Mouse (Mus musculus): ENCODE measurements around the gene Trhde. TPM values are rescaled to one million over a fixed set of nuclear protein-coding genes. Genes with fewer than 3 reads are reported as not detected.

Gene Trhde
- polyA plus RNA-seq, 1 experiment, result 0.19 TPM

DNA sequence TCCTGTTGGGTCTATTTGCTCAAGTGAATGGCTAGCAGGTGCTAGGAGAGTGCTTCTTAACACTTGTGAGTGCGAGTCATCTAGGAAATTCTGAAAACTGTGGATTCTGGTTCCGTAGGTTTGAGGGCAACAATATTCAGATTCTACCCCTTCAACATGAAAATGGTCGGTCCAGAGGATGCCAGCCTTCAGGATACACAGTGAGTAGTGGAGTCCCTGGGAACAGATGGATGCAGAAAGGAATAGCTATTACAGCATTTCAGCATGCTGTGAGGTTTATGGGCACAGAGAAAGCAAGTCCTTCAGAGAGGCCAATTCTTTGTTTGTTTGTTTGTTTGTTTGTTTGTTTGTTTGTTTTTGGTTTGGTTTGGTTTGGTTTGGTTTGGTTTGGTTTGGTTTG lies 65.7 kb downstream of the Trhde start:
- Histone ChIP-seq H3K27ac (ENCODE audit: insufficient read depth, low read depth, low read length) (no peak overlapping the region), H3K27me3 (replicated peaks; ENCODE audit: control insufficient read depth, insufficient read depth, low read length) (no peaks in the 10 kb centered on the region), H3K4me3 (ENCODE audit: insufficient read depth, low read depth, low read length) (no peak overlapping the region), H3K36me3 (ENCODE audit: control insufficient read depth, insufficient read depth, low read length) (no peaks in the 10 kb centered on the region), H3K4me1 (ENCODE audit: control insufficient read depth, insufficient read depth, low read length) (no peaks in the 10 kb centered on the region)
- DNase-seq, result no peak
- 80% methylated on average over 3 of the region's 3 CpGs for WGBS
- TF ChIP-seq POLR2A (IDR thresholded peaks at IDR 0.05; ENCODE audit: low read depth, low read length) (no peak), CTCF (conservative IDR thresholded peaks at IDR 0.05; ENCODE audit: insufficient read depth, insufficient read length, low read depth, low read length) (no peak)

DNA sequence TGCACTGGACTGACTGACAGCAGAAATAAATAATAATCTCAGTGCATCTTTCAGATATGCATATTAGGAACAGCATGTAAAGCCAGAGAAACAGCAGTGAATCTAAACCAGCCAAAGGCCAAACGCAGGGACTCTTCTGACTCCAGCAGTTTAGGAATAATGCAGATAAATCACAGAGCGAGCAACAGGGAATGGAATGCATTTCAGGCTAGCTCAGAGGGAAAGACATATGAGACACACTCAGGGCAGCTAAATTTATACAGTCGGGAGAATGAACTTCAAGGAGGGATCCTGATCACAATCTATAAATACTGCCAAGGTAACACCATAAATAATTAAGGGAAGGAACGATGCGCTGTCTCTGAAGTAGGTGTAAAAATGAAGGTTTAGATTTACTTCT lies 66.4 kb downstream of the Trhde start:
- no peaks in the 10 kb centered on the region for H3K27me3 ChIP-seq (replicated peaks; ENCODE audit: control insufficient read depth, insufficient read depth, low read length)
- no peak overlapping the region for H3K27ac ChIP-seq (ENCODE audit: insufficient read depth, low read depth, low read length)
- no peak overlapping the region for H3K4me3 ChIP-seq (ENCODE audit: insufficient read depth, low read depth, low read length)
- no peaks in the 10 kb centered on the region for H3K4me1 ChIP-seq (ENCODE audit: control insufficient read depth, insufficient read depth, low read length)
- no peak for TF ChIP-seq POLR2A (IDR thresholded peaks at IDR 0.05; ENCODE audit: low read depth, low read length)
- 20% methylated on average over 5 of the region's 5 CpGs for WGBS
- no peaks in the 10 kb centered on the region for H3K36me3 ChIP-seq (ENCODE audit: control insufficient read depth, insufficient read depth, low read length)
- no peak for DNase-seq

DNA sequence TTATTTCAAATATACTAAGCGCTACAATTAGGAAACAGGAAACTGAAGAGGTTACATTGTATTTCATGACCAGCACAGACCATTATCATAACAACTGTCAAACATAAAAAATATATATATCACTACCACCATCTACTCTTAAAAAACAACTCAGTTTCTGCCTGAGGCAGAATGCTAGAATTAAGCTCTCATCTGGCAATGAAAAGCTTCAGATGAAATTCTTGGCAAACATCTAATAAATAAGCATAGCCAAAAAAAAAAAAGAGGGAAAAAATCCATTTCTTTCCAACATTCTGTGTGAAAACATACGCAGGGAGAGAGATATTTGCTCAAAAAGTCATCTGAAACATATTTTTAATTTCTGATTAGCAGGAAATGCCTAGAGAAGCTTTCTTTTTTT lies 67.0 kb downstream of the Trhde start:
- Histone ChIP-seq H3K27ac (ENCODE audit: insufficient read depth, low read depth, low read length) (no peak overlapping the region), H3K36me3 (ENCODE audit: control insufficient read depth, insufficient read depth, low read length) (no peaks in the 10 kb centered on the region), H3K4me3 (ENCODE audit: insufficient read depth, low read depth, low read length) (no peak overlapping the region), H3K27me3 (replicated peaks; ENCODE audit: control insufficient read depth, insufficient read depth, low read length) (no peaks in the 10 kb centered on the region), H3K4me1 (ENCODE audit: control insufficient read depth, insufficient read depth, low read length) (no peaks in the 10 kb centered on the region)
- DNase-seq, result no peak
- 72% methylated on average over 2 of the region's 2 CpGs for WGBS
- no peak for TF ChIP-seq POLR2A (IDR thresholded peaks at IDR 0.05; ENCODE audit: low read depth, low read length)
- TF ChIP-seq CTCF (conservative IDR thresholded peaks at IDR 0.05; ENCODE audit: insufficient read depth, insufficient read length, low read depth, low read length), result no peak

DNA sequence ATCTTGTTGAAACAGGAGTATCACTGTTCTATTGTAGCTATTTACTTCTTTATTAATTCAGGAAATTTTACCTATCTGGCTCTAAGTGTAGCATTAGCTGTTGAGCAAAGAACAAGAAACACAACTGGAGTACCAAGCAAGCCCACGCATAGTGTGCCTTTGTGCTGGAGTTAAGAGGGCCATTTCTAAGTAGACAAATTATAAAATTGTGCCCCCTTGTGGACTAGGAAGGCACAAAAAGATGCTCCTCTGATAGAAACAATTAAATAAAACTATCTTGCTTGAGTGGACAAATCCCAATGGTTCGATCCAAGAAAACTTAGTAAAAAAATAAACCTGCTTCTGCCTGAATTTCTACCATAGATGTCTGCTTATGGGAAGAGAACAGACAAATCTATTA lies 76.5 kb downstream of the Trhde start:
- DNase-seq, result no peak

DNA sequence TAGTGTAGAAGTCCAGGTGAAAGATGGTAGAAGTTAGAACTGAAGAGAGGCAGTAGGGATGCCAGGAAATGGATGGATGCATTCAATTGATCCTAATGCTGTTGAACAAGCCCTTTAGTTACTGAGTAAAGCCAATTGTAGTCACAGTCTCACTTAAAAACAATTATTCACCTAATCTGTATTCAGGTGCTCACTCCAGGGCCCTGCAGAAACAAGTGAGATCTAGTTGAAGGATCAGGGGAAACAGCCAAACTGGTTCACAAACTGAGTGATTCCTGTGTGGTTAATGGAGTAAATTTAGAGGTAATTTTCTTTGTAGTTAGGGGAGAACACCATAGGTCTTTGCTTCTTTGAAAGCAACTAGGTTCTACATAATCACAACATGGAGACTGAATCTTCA lies 100.3 kb downstream of the Trhde start:
- no peak overlapping the region for H3K4me3 ChIP-seq (ENCODE audit: insufficient read depth, low read depth, low read length)
- H3K27me3 ChIP-seq (replicated peaks; ENCODE audit: control insufficient read depth, insufficient read depth, low read length), result no peaks in the 10 kb centered on the region
- H3K36me3 ChIP-seq (ENCODE audit: control insufficient read depth, insufficient read depth, low read length), result no peaks in the 10 kb centered on the region
- no peak overlapping the region for H3K27ac ChIP-seq (ENCODE audit: insufficient read depth, low read depth, low read length)
- TF ChIP-seq CTCF (conservative IDR thresholded peaks at IDR 0.05; ENCODE audit: insufficient read depth, insufficient read length, low read depth, low read length), result no peak
- TF ChIP-seq POLR2A (IDR thresholded peaks at IDR 0.05; ENCODE audit: low read depth, low read length), result no peak
- no peak for DNase-seq
- H3K4me1 ChIP-seq (ENCODE audit: control insufficient read depth, insufficient read depth, low read length), result no peaks in the 10 kb centered on the region

More for the DNA sequence above, 76.5 kb downstream of the Trhde start:
- no peaks in the 10 kb centered on the region for H3K4me1 ChIP-seq (ENCODE audit: control insufficient read depth, insufficient read depth, low read length)
- no peaks in the 10 kb centered on the region for H3K36me3 ChIP-seq (ENCODE audit: control insufficient read depth, insufficient read depth, low read length)
- TF ChIP-seq CTCF (conservative IDR thresholded peaks at IDR 0.05; ENCODE audit: insufficient read depth, insufficient read length, low read depth, low read length), result no peak
- TF ChIP-seq POLR2A (IDR thresholded peaks at IDR 0.05; ENCODE audit: low read depth, low read length), result no peak
- no peaks in the 10 kb centered on the region for H3K27me3 ChIP-seq (replicated peaks; ENCODE audit: control insufficient read depth, insufficient read depth, low read length)
- H3K27ac ChIP-seq (ENCODE audit: insufficient read depth, low read depth, low read length), result no peak overlapping the region
- no peak overlapping the region for H3K4me3 ChIP-seq (ENCODE audit: insufficient read depth, low read depth, low read length)
- 83% methylated on average over 2 of the region's 2 CpGs for WGBS

DNA sequence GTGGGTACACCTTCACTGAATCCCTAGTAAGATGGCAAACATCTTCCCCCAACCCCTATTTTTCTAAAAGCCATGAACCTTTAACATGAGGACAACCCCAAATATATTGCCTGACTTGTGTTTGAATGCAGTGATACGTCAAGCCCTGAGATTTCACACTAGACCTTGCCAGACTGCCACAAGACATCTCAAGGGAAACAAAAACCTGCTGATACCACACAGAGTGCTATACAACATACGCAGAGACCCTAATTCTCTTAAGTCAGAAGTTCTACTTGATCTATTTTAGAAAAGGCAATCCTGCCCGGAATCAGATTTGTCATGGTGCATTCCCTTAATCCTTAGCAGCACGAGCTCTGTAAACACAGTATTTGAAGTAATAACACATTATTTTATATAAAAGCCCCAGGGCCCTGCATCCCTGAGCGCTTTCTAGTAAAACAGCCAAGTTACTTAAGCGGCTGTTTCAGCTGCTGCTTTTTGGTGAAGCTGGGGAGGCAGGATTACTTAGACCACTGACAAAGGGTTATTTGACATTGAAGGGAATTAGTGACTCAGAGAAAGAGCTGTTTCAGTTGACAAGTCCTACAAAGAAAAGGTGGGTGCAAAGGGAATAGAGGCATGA lies 130.2 kb downstream of the Trhde start:
- DNase-seq, result no peak
- Histone ChIP-seq H3K36me3 (ENCODE audit: control insufficient read depth, insufficient read depth, low read length) (no peaks in the 10 kb centered on the region), H3K27ac (ENCODE audit: insufficient read depth, low read depth, low read length) (no peak overlapping the region), H3K4me1 (ENCODE audit: control insufficient read depth, insufficient read depth, low read length) (no peaks in the 10 kb centered on the region), H3K4me3 (ENCODE audit: insufficient read depth, low read depth, low read length) (no peak overlapping the region), H3K27me3 (replicated peaks; ENCODE audit: control insufficient read depth, insufficient read depth, low read length) (no peaks in the 10 kb centered on the region)
- TF ChIP-seq CTCF (conservative IDR thresholded peaks at IDR 0.05; ENCODE audit: insufficient read depth, insufficient read length, low read depth, low read length) (no peak), POLR2A (IDR thresholded peaks at IDR 0.05; ENCODE audit: low read depth, low read length) (no peak)
- WGBS, result 65% methylated on average over 6 of the region's 6 CpGs

DNA sequence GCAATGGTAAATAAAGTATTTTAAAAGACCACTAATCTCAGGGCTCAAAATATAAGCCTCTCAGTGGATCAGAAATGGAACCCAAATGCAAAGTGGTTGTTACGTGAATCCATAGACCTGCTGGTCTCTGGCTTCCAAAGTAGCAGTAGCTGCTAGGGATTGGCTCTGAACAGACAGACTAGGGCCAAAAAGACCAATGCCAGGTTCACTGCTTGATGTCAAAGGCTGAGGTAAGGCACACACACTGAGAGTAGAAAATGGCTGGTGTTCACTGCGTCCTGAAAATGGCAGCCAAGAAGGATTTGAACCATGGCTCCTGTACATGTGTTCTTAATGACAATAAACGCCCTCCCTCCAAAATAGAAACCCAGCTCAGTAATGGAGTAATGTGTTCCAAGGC lies 209.1 kb downstream of the Trhde start:
- TF ChIP-seq POLR2A (IDR thresholded peaks at IDR 0.05; ENCODE audit: low read depth, low read length), result no peak
- no peak for TF ChIP-seq CTCF (conservative IDR thresholded peaks at IDR 0.05; ENCODE audit: insufficient read depth, insufficient read length, low read depth, low read length)
- WGBS, result 79% methylated on average over 3 of the region's 3 CpGs
- no peak for DNase-seq
- no peak overlapping the region for H3K27ac ChIP-seq (ENCODE audit: insufficient read depth, low read depth, low read length)
- H3K4me3 ChIP-seq (ENCODE audit: insufficient read depth, low read depth, low read length), result no peak overlapping the region
- H3K4me1 ChIP-seq (ENCODE audit: control insufficient read depth, insufficient read depth, low read length), result no peaks in the 10 kb centered on the region
- H3K36me3 ChIP-seq (ENCODE audit: control insufficient read depth, insufficient read depth, low read length), result no peaks in the 10 kb centered on the region
- no peaks in the 10 kb centered on the region for H3K27me3 ChIP-seq (replicated peaks; ENCODE audit: control insufficient read depth, insufficient read depth, low read length)

Data from kidney, adult 2 months (tissue).